Mouse (Mus musculus) adipocyte (in vitro differentiated cells): ENCODE data around the gene Pik3r5.

Experiments used
- DNase-seq: peaks from one replicate; pipeline ENCODE4 v3.0.0-alpha.2; 2016; ENCODE audit warnings: low spot score

Gene Pik3r5

GRCm38 (mm10) chr11:68448356-68448755, 16.4 kb downstream of the Pik3r5 start:
- no peak for DNase-seq

- DNase-seq, result no peak
These were observed 19.4 kb downstream of the Pik3r5 start for GRCm38 (mm10) chr11:68451282-68451735.

- no peak for DNase-seq
These were observed 20.0 kb downstream of the Pik3r5 start for GRCm38 (mm10) chr11:68451747-68452405.

- no peak for DNase-seq
These were observed 20.8 kb downstream of the Pik3r5 start for GRCm38 (mm10) chr11:68452740-68453139.

- DNase-seq, result no peak
These were observed 21.4 kb downstream of the Pik3r5 start for GRCm38 (mm10) chr11:68453301-68453700.

- peak; percentile 28 for DNase-seq
These were observed 26.2 kb downstream of the Pik3r5 start for GRCm38 (mm10) chr11:68458086-68458485.

GRCm38 (mm10) chr11:68459021-68459420, 27.1 kb downstream of the Pik3r5 start:
- DNase-seq, result no peak

- peak; percentile 55 for DNase-seq
These were observed 27.6 kb downstream of the Pik3r5 start for GRCm38 (mm10) chr11:68459486-68459885.

- no peak for DNase-seq
These were observed 30.8 kb downstream of the Pik3r5 start for GRCm38 (mm10) chr11:68462716-68463115.

GRCm38 (mm10) chr11:68464260-68464659, 32.3 kb downstream of the Pik3r5 start:
- no peak for DNase-seq

- no peak for DNase-seq
These were observed 33.2 kb downstream of the Pik3r5 start for GRCm38 (mm10) chr11:68465090-68465489.

- DNase-seq, result no peak
These were observed 35.5 kb downstream of the Pik3r5 start for GRCm38 (mm10) chr11:68467441-68467840.

- no peak for DNase-seq
These were observed 36.2 kb downstream of the Pik3r5 start for GRCm38 (mm10) chr11:68467962-68468612.

GRCm38 (mm10) chr11:68468886-68469285, 37.0 kb downstream of the Pik3r5 start:
- DNase-seq, result no peak

- DNase-seq, result no peak
These were observed 40.4 kb downstream of the Pik3r5 start for GRCm38 (mm10) chr11:68472162-68472849.

GRCm38 (mm10) chr11:68474600-68474999, 42.7 kb downstream of the Pik3r5 start:
- no peak for DNase-seq

- no peak for DNase-seq
These were observed 43.8 kb downstream of the Pik3r5 start for GRCm38 (mm10) chr11:68475676-68476075.

- DNase-seq, result no peak
These were observed 45.7 kb downstream of the Pik3r5 start for GRCm38 (mm10) chr11:68477661-68478060.

GRCm38 (mm10) chr11:68478574-68478981, 46.7 kb downstream of the Pik3r5 start:
- DNase-seq, result peak; percentile 12

- no peak for DNase-seq
These were observed 48.7 kb downstream of the Pik3r5 start for GRCm38 (mm10) chr11:68480660-68481059.

GRCm38 (mm10) chr11:68482001-68482400, 50.1 kb downstream of the Pik3r5 start:
- no peak for DNase-seq

- DNase-seq, result no peak
These were observed 51.3 kb downstream of the Pik3r5 start for GRCm38 (mm10) chr11:68483213-68483612.

GRCm38 (mm10) chr11:68484431-68484830, 52.5 kb downstream of the Pik3r5 start:
- DNase-seq, result peak; percentile 9
